Mouse (Mus musculus): ENCODE data around the gene Kcnn1. TPM values are rescaled to one million over a fixed set of nuclear protein-coding genes. Genes with fewer than 3 reads are reported as not detected.

Gene Kcnn1
- total RNA-seq, 4 experiments from 2014 or later = 12.5 to 14.4 (median 13.2) TPM

- DNase-seq (ENCODE audit: low spot score) = no peak
Observed at GRCm38 (mm10) chr8:70816679-70817078, 46.4 kb downstream of the Kcnn1 start.

- no peak for DNase-seq (ENCODE audit: low spot score)
Observed at GRCm38 (mm10) chr8:70812885-70813284, 50.2 kb downstream of the Kcnn1 start.

GRCm38 (mm10) chr8:70812055-70812454 is 51.0 kb downstream of the Kcnn1 start:
- DNase-seq (ENCODE audit: low spot score) = no peak

GRCm38 (mm10) chr8:70810962-70811680 is 51.9 kb downstream of the Kcnn1 start:
- no peak for DNase-seq (ENCODE audit: low spot score)

- DNase-seq (ENCODE audit: low spot score) = no peak
Observed at GRCm38 (mm10) chr8:70808955-70809701, 53.9 kb downstream of the Kcnn1 start.

- DNase-seq (ENCODE audit: low spot score) = no peak
Observed at GRCm38 (mm10) chr8:70808239-70808638, 54.8 kb downstream of the Kcnn1 start, which contains the start of gene Il12rb1. Gene Il12rb1 (plus strand): TSS chr8:70808449.

- no peak for DNase-seq (ENCODE audit: low spot score)
Observed at GRCm38 (mm10) chr8:70807304-70807703, 55.8 kb downstream of the Kcnn1 start.

- peak; percentile 49 for DNase-seq (ENCODE audit: low spot score)
Observed at GRCm38 (mm10) chr8:70806541-70806940, 56.5 kb downstream of the Kcnn1 start.

GRCm38 (mm10) chr8:70804481-70805206 is 58.4 kb downstream of the Kcnn1 start, which contains the start of gene Mast3:
Gene Mast3 (minus strand): TSS chr8:70805054.
- peak; percentile 80 for DNase-seq (ENCODE audit: low spot score)

- DNase-seq (ENCODE audit: low spot score) = no peak
Observed at GRCm38 (mm10) chr8:70803761-70804480, 59.1 kb downstream of the Kcnn1 start.

- no peak for DNase-seq (ENCODE audit: low spot score)
Observed at GRCm38 (mm10) chr8:70802786-70803510, 60.1 kb downstream of the Kcnn1 start.

- DNase-seq (ENCODE audit: low spot score) = no peak
Observed at GRCm38 (mm10) chr8:70801830-70802229, 61.2 kb downstream of the Kcnn1 start.

- DNase-seq (ENCODE audit: low spot score) = no peak
Observed at GRCm38 (mm10) chr8:70801156-70801555, 61.9 kb downstream of the Kcnn1 start.

- no peak for DNase-seq (ENCODE audit: low spot score)
Observed at GRCm38 (mm10) chr8:70800648-70801047, 62.4 kb downstream of the Kcnn1 start.

GRCm38 (mm10) chr8:70798281-70798680 is 64.8 kb downstream of the Kcnn1 start:
- no peak for DNase-seq (ENCODE audit: low spot score)

- peak; percentile 81 for DNase-seq (ENCODE audit: low spot score)
Observed at GRCm38 (mm10) chr8:70797081-70798070, 65.7 kb downstream of the Kcnn1 start.

GRCm38 (mm10) chr8:70796403-70797080 is 66.5 kb downstream of the Kcnn1 start:
- no peak for DNase-seq (ENCODE audit: low spot score)

GRCm38 (mm10) chr8:70795370-70795769 is 67.7 kb downstream of the Kcnn1 start:
- DNase-seq (ENCODE audit: low spot score) = no peak

- no peak for DNase-seq (ENCODE audit: low spot score)
Observed at GRCm38 (mm10) chr8:70794215-70794614, 68.8 kb downstream of the Kcnn1 start.
